Mouse (Mus musculus) MEL (cell line): ENCODE measurements around the gene Gm35315. TPM values are rescaled to one million over a fixed set of nuclear protein-coding genes. Genes with fewer than 3 reads are reported as not detected.

Experiments
- DNase-seq: peaks from one replicate; pipeline ENCODE4 v3.0.0; 2011; ENCODE audit warnings: low read depth, low spot score
- H3K27ac ChIP-seq: 2 replicates; pipeline ENCODE4 v1.5.1; 2012; ENCODE audit warnings: low read depth, mild to moderate bottlenecking, control low read depth, low read length, moderate library complexity; ENCODE audit not compliant: control insufficient read depth
- H3K27me3 ChIP-seq, 2 experiments: fragments of 150-350 bp in 1 of 2; sonication (generic) in 1 of 2; 2 replicates each; pipeline ENCODE4 v1.6.1; 2012; ENCODE audit warnings: low read length in 2 of 2, mild to moderate bottlenecking in 2 of 2, improper control_type of control experiment in 1 of 2, moderate library complexity in 1 of 2; ENCODE audit not compliant: insufficient read depth in 2 of 2, control insufficient read depth in 1 of 2
- H3K36me3 ChIP-seq, 2 experiments: 2 replicates each; pipeline ENCODE4 v1.6.1; 2012 to 2014; ENCODE audit warnings: low read length in 2 of 2, improper control_type of control experiment in 1 of 2, inconsistent platforms in 1 of 2, mild to moderate bottlenecking in 1 of 2; ENCODE audit not compliant: insufficient read depth in 2 of 2, control insufficient read depth in 1 of 2
- H3K4me1 ChIP-seq, 2 experiments: fragments of 150-350 bp in 1 of 2; sonication (generic) in 1 of 2; 2 replicates each; pipeline ENCODE4 v1.6.1; 2012; ENCODE audit warnings: low read length in 2 of 2, improper control_type of control experiment in 1 of 2, mild to moderate bottlenecking in 1 of 2; ENCODE audit not compliant: insufficient read depth in 2 of 2, control insufficient read depth in 1 of 2
- H3K4me3 ChIP-seq, 2 experiments: fragments of 150-350 bp in 1 of 2; sonication (generic) in 1 of 2; 2 replicates each; pipeline ENCODE4 v1.5.1; 2012; ENCODE audit warnings: low read depth in 2 of 2, low read length in 2 of 2, mild to moderate bottlenecking in 2 of 2, moderate library complexity in 2 of 2, control low read depth in 1 of 2, improper control_type of control experiment in 1 of 2; ENCODE audit not compliant: control insufficient read depth in 1 of 2, insufficient read depth in 1 of 2
- H3K79me2 ChIP-seq: 2 replicates; pipeline ENCODE4 v1.6.1; 2012; ENCODE audit warnings: mild to moderate bottlenecking, low read length, moderate library complexity; ENCODE audit not compliant: control insufficient read depth, poor library complexity, insufficient read depth
- H3K9ac ChIP-seq: 2 replicates; pipeline ENCODE4 v1.6.1; 2012; ENCODE audit warnings: low read depth, mild to moderate bottlenecking, control low read depth, low read length, moderate library complexity; ENCODE audit not compliant: control insufficient read depth, poor library complexity, severe bottlenecking
- H3K9me3 ChIP-seq: fragments of 150-350 bp; sonication (generic); replicated peaks from 2 replicates; pipeline ENCODE4 v1.6.1; 2012; ENCODE audit warnings: mild to moderate bottlenecking, low read length, improper control_type of control experiment, moderate library complexity; ENCODE audit not compliant: insufficient read depth
- BHLHE40 ChIP-seq: IDR thresholded peaks from 2 replicates; pipeline ENCODE4 v1.6.1; 2012; ENCODE audit warnings: low read depth, mild to moderate bottlenecking, inconsistent platforms, low read length, improper control_type of control experiment, borderline replicate concordance
- CHD1 ChIP-seq: IDR thresholded peaks from 2 replicates; pipeline ENCODE4 v1.6.1; 2012; ENCODE audit warnings: low read depth, mild to moderate bottlenecking, inconsistent platforms, low read length, improper control_type of control experiment
- CHD2 ChIP-seq: IDR thresholded peaks from 2 replicates; pipeline ENCODE4 v1.6.1; 2011; ENCODE audit warnings: low read length, improper control_type of control experiment
- CTCF ChIP-seq, 3 experiments: IDR thresholded peaks in 2 of 3; conservative IDR thresholded peaks in 1 of 3; 2 replicates each; pipeline ENCODE4 v1.5.1; 2011 to 2012; ENCODE audit warnings: low read length in 3 of 3, low read depth in 2 of 3, mild to moderate bottlenecking in 2 of 3, improper control_type of control experiment in 1 of 3, inconsistent platforms in 1 of 3, mixed read lengths in 1 of 3, moderate library complexity in 1 of 3; ENCODE audit not compliant: control insufficient read depth in 1 of 3, insufficient read depth in 1 of 3, poor library complexity in 1 of 3, severe bottlenecking in 1 of 3
- ELF1 ChIP-seq: IDR thresholded peaks from 2 replicates; pipeline ENCODE4 v1.6.1; 2014; ENCODE audit warnings: low read depth, mild to moderate bottlenecking, inconsistent platforms, low read length, improper control_type of control experiment, moderate library complexity
- EP300 ChIP-seq, 2 experiments: IDR thresholded peaks; 2 replicates each; pipeline ENCODE4 v1.6.1; 2011; ENCODE audit warnings: improper control_type of control experiment in 2 of 2, low read length in 2 of 2, low read depth in 1 of 2, mild to moderate bottlenecking in 1 of 2
- ETS1 ChIP-seq: IDR thresholded peaks from 2 replicates; pipeline ENCODE4 v1.6.1; 2012; ENCODE audit warnings: low read depth, mild to moderate bottlenecking, inconsistent platforms, low read length, improper control_type of control experiment, moderate library complexity
- GABPA ChIP-seq: IDR thresholded peaks from 2 replicates; pipeline ENCODE4 v1.6.1; 2012; ENCODE audit warnings: low read depth, mild to moderate bottlenecking, inconsistent platforms, low read length, improper control_type of control experiment, moderate library complexity
- HCFC1 ChIP-seq: IDR thresholded peaks from 2 replicates; pipeline ENCODE4 v1.6.1; 2012; ENCODE audit warnings: low read depth, mild to moderate bottlenecking, inconsistent platforms, low read length, improper control_type of control experiment, moderate library complexity
- JUND ChIP-seq: IDR thresholded peaks from 2 replicates; pipeline ENCODE4 v1.6.1; 2011; ENCODE audit warnings: low read depth, mild to moderate bottlenecking, improper control_type of control experiment, low read length
- MAFK ChIP-seq: IDR thresholded peaks from 2 replicates; pipeline ENCODE4 v1.6.1; 2011; ENCODE audit warnings: low read depth, mild to moderate bottlenecking, low read length, improper control_type of control experiment, borderline replicate concordance
- MAZ ChIP-seq: IDR thresholded peaks from 2 replicates; pipeline ENCODE4 v1.6.1; 2012; ENCODE audit warnings: low read depth, mild to moderate bottlenecking, inconsistent platforms, low read length, improper control_type of control experiment
- MXI1 ChIP-seq: IDR thresholded peaks from 2 replicates; pipeline ENCODE4 v1.6.1; 2011; ENCODE audit warnings: mild to moderate bottlenecking, low read depth, low read length, improper control_type of control experiment
- MYB ChIP-seq: IDR thresholded peaks from 2 replicates; pipeline ENCODE4 v1.6.1; 2011; ENCODE audit warnings: mild to moderate bottlenecking, low read depth, low read length, improper control_type of control experiment
- MYC ChIP-seq: IDR thresholded peaks from 2 replicates; pipeline ENCODE4 v1.6.1; 2011; ENCODE audit warnings: low read depth, mild to moderate bottlenecking, low read length, improper control_type of control experiment, moderate library complexity
- NELFE ChIP-seq: IDR thresholded peaks from 2 replicates; pipeline ENCODE4 v1.6.1; 2011; ENCODE audit warnings: low read depth, low read length, improper control_type of control experiment
- POLR2A ChIP-seq, 2 experiments: IDR thresholded peaks; 2 replicates each; pipeline ENCODE4 v1.6.1; 2011 to 2012; ENCODE audit warnings: low read length in 2 of 2, mild to moderate bottlenecking in 2 of 2, control low read depth in 1 of 2, improper control_type of control experiment in 1 of 2, low read depth in 1 of 2, moderate library complexity in 1 of 2; ENCODE audit not compliant: control insufficient read depth in 1 of 2, insufficient read depth in 1 of 2, poor library complexity in 1 of 2
- POLR2AphosphoS2 ChIP-seq: IDR thresholded peaks from 2 replicates; pipeline ENCODE4 v1.6.1; 2011; ENCODE audit warnings: low read length, improper control_type of control experiment
- RAD21 ChIP-seq: IDR thresholded peaks from 2 replicates; pipeline ENCODE4 v1.6.1; 2011; ENCODE audit warnings: mild to moderate bottlenecking, low read depth, low read length, improper control_type of control experiment
- SMC3 ChIP-seq: IDR thresholded peaks from 2 replicates; pipeline ENCODE4 v1.6.1; 2011; ENCODE audit warnings: low read depth, low read length, improper control_type of control experiment
- TCF12 ChIP-seq: IDR thresholded peaks from 2 replicates; pipeline ENCODE4 v1.6.1; 2014; ENCODE audit warnings: low read depth, mild to moderate bottlenecking, inconsistent platforms, low read length, improper control_type of control experiment, moderate library complexity
- UBTF ChIP-seq: IDR thresholded peaks from 2 replicates; pipeline ENCODE4 v1.6.1; 2012; ENCODE audit warnings: low read depth, mild to moderate bottlenecking, inconsistent platforms, low read length, improper control_type of control experiment, moderate library complexity, borderline replicate concordance; ENCODE audit not compliant: insufficient read depth
- USF2 ChIP-seq, 2 experiments: IDR thresholded peaks; 2 replicates each; pipeline ENCODE4 v1.6.1; 2011 to 2012; ENCODE audit warnings: improper control_type of control experiment in 2 of 2, low read length in 2 of 2, borderline replicate concordance in 1 of 2, inconsistent platforms in 1 of 2, low read depth in 1 of 2, mild to moderate bottlenecking in 1 of 2; ENCODE audit not compliant: insufficient read depth in 1 of 2
- ZC3H11A ChIP-seq: IDR thresholded peaks from 2 replicates; pipeline ENCODE4 v1.6.1; 2012; ENCODE audit warnings: low read depth, mild to moderate bottlenecking, inconsistent platforms, low read length, improper control_type of control experiment
- ZKSCAN1 ChIP-seq: IDR thresholded peaks from 2 replicates; pipeline ENCODE4 v1.6.1; 2012; ENCODE audit warnings: low read depth, mild to moderate bottlenecking, inconsistent platforms, low read length, improper control_type of control experiment, moderate library complexity
- polyA plus RNA-seq, 2 experiments: library from polyadenylated mRNA; stranded (reverse) in 1 of 2; unstranded in 1 of 2; fragments of >175 nt in 1 of 2; fragments of >200 nt in 1 of 2; gene quantifications; 2 replicates each; pipeline versions ENCODE4 v1.2.1 to v1.2.4; 2012; ENCODE audit warnings: low replicate concordance in 2 of 2, low read depth in 1 of 2; ENCODE audit not compliant: insufficient read length in 2 of 2, insufficient read depth in 1 of 2, missing spikeins in 1 of 2
- total RNA-seq: library from RNA; depleted of rRNA; stranded (reverse); fragments of 300-350 nt; gene quantifications from 2 replicates; pipeline ENCODE4 v1.2.3, GENCODE M21; 2012

Gene Gm35315
- total and polyA plus RNA-seq, 3 experiments = 2.2 to 70.9 (median 2.2) TPM

GRCm38 (mm10) chr5:110094030-110094846 lies at the start of gene Gm35315 (continued):
- TF ChIP-seq UBTF (no peak), GABPA (no peak), MAFK (no peak), MAZ (no peak), POLR2AphosphoS2 (peak; percentile 72)

GRCm38 (mm10) chr5:110143007-110143406 lies 48.8 kb upstream of the Gm35315 start:
- no peaks in the 10 kb centered on the region for H3K9me3 ChIP-seq
- H3K79me2 ChIP-seq = peaks cover 5% of the 10 kb centered on the region
- TF ChIP-seq NELFE (no peak), BHLHE40 (no peak), JUND (no peak), CTCF (IDR thresholded peaks at IDR 0.05 in 2 of 3, conservative IDR thresholded peaks at IDR 0.05 in 1 of 3; ENCODE audit: control insufficient read depth in 1 of 3, insufficient read depth in 1 of 3, low read depth in 2 of 3, low read length in 3 of 3, poor library complexity in 1 of 3, severe bottlenecking in 1 of 3) (peak in 2 of 3 experiments; percentile 57 to 60; a peak in 4 of 6 replicates), CHD2 (no peak), CHD1 (no peak), MXI1 (no peak), ZKSCAN1 (no peak), MYB (no peak), ZC3H11A (0 out of 2 replicates have a peak, but pooled peaks have one; percentile 31), ETS1 (no peak), TCF12 (no peak), SMC3 (peak; percentile 50), ELF1 (no peak), HCFC1 (no peak), USF2 (IDR thresholded peaks at IDR 0.05; ENCODE audit: borderline replicate concordance in 1 of 2, insufficient read depth in 1 of 2, low read depth in 1 of 2, low read length in 2 of 2) (no peak), MAFK (no peak), RAD21 (peak; percentile 56), POLR2AphosphoS2 (no peak), POLR2A (IDR thresholded peaks at IDR 0.05; ENCODE audit: control insufficient read depth in 1 of 2, insufficient read depth in 1 of 2, low read depth in 1 of 2, low read length in 2 of 2, poor library complexity in 1 of 2) (no peak), MYC (no peak), EP300 (IDR thresholded peaks at IDR 0.05; ENCODE audit: low read depth in 1 of 2, low read length in 2 of 2) (no peak), GABPA (no peak)
- H3K27me3 ChIP-seq = no peaks in the 10 kb centered on the region
- no peak overlapping the region for H3K4me3 ChIP-seq
- peaks cover 34 to 37% of the 10 kb centered on the region in 2 experiments for H3K4me1 ChIP-seq
- no peak overlapping the region; the same call in 1 of the 2 replicates for H3K27ac ChIP-seq
- H3K36me3 ChIP-seq = peaks cover 31 to 38% of the 10 kb centered on the region in 2 experiments
- peak; percentile 34 for DNase-seq
- no peak overlapping the region for H3K9ac ChIP-seq
